Mouse (Mus musculus) kidney, adult 2 months (tissue): ENCODE data around the gene Lrrfip1.

ENCODE experiments used
- CTCF ChIP-seq: fragments of 200-500 bp; conservative IDR thresholded peaks from 2 replicates; pipeline ENCODE4 v1.5.1; 2011; ENCODE audit warnings: low read depth, mild to moderate bottlenecking, control low read depth, low read length, moderate library complexity, mixed read lengths; ENCODE audit not compliant: insufficient read depth, insufficient read length
- POLR2A ChIP-seq: fragments of 200-500 bp; IDR thresholded peaks from one replicate; pipeline ENCODE4 v1.6.1; 2011; ENCODE audit warnings: low read depth, low read length, control low read depth

- TF ChIP-seq CTCF = no peak
- TF ChIP-seq POLR2A = no peak
Measured at GRCm38 (mm10) chr1:91035266-91035665, 36.7 kb downstream of the Lrrfip1 start.
